Comparison of ENCODE assay signal across 8 mouse cellular contexts in genomic region chr2:172728240-172728821, GRCm38 (mm10).
DNase-seq lines count a peak whose midpoint lies in the region; ATAC-seq lines count a peak whose summit lies in the region.

No protein-coding gene starts in this region.

- H3K9me3 ChIP-seq in forebrain, embryonic 11.5 days (ENCODE audit: control insufficient read depth, low read length) = no peaks in the 10 kb centered on the region
- no peaks in the 10 kb centered on the region for H3K9me3 ChIP-seq in hindbrain, embryonic 14.5 days (ENCODE audit: control insufficient read depth, low read length)
- H3K9me3 ChIP-seq in liver, embryonic 16.5 days (replicated peaks; ENCODE audit: control insufficient read depth, low read length) = no peaks in the 10 kb centered on the region
- H3K9me3 ChIP-seq in neural tube, embryonic 15.5 days (replicated peaks) = no peaks in the 10 kb centered on the region

- H3K4me3 ChIP-seq in forebrain, embryonic 11.5 days (ENCODE audit: low read depth, low read length) = peak overlapping the region; percentile 23
- H3K4me3 ChIP-seq in hindbrain, embryonic 14.5 days (replicated peaks; ENCODE audit: low read length) = peak overlapping the region; percentile 30
- H3K4me3 ChIP-seq in liver, embryonic 16.5 days (ENCODE audit: low read depth, low read length) = peak overlapping the region; percentile 23
- peak overlapping the region; percentile 35 for H3K4me3 ChIP-seq in neural tube, embryonic 15.5 days (replicated peaks)

- H3K4me1 ChIP-seq in forebrain, embryonic 11.5 days (replicated peaks; ENCODE audit: control insufficient read depth, insufficient read depth, low read length) = peaks cover 34% of the 10 kb centered on the region
- H3K4me1 ChIP-seq in hindbrain, embryonic 14.5 days (replicated peaks; ENCODE audit: control insufficient read depth, insufficient read depth, low read length) = peaks cover 7% of the 10 kb centered on the region
- H3K4me1 ChIP-seq in liver, embryonic 16.5 days (ENCODE audit: control insufficient read depth, low read depth, low read length) = no peaks in the 10 kb centered on the region
- peaks cover 36% of the 10 kb centered on the region for H3K4me1 ChIP-seq in neural tube, embryonic 15.5 days

- H3K27ac ChIP-seq in forebrain, embryonic 11.5 days (ENCODE audit: low read depth, low read length) = peak overlapping the region; percentile 80
- no peak overlapping the region for H3K27ac ChIP-seq in hindbrain, embryonic 14.5 days
- no peak overlapping the region for H3K27ac ChIP-seq in liver, embryonic 16.5 days (ENCODE audit: low read length)
- no peak overlapping the region for H3K27ac ChIP-seq in neural tube, embryonic 15.5 days (replicated peaks)

- ATAC-seq in forebrain, embryonic 11.5 days (replicated peaks; ENCODE audit: low FRiP score) = peak; percentile 94
- ATAC-seq in hindbrain, embryonic 14.5 days (ENCODE audit: low FRiP score) = peak; percentile 88
- no peak for ATAC-seq in liver, embryonic 16.5 days (ENCODE audit: low read depth)
- peak; percentile 77 for ATAC-seq in neural tube, embryonic 15.5 days (ENCODE audit: low FRiP score)

- H3K4me2 ChIP-seq in forebrain, embryonic 11.5 days (ENCODE audit: low read depth, low read length, severe bottlenecking) = peak overlapping the region; percentile 43
- peak overlapping the region; percentile 63 for H3K4me2 ChIP-seq in hindbrain, embryonic 14.5 days (replicated peaks)
- peak overlapping the region; percentile 43 for H3K4me2 ChIP-seq in liver, embryonic 16.5 days (ENCODE audit: low read depth, low read length)
- peak overlapping the region; percentile 76 for H3K4me2 ChIP-seq in neural tube, embryonic 15.5 days

- under 1% methylated on average over 53 of the region's 53 CpGs for WGBS in forebrain, embryonic 11.5 days
- WGBS in hindbrain, embryonic 14.5 days = under 1% methylated on average over 43 of the region's 53 CpGs
- WGBS in liver, embryonic 16.5 days (ENCODE audit: insufficient replicate concordance) = 2% methylated on average over 48 of the region's 53 CpGs
- under 1% methylated on average over 48 of the region's 53 CpGs for WGBS in neural tube, embryonic 15.5 days

- H3K27me3 ChIP-seq in forebrain, embryonic 11.5 days (ENCODE audit: control insufficient read depth, insufficient read depth, low read length) = peaks cover 20% of the 10 kb centered on the region
- H3K27me3 ChIP-seq in hindbrain, embryonic 14.5 days (ENCODE audit: control insufficient read depth, insufficient read depth, low read length) = peaks cover 93% of the 10 kb centered on the region
- H3K27me3 ChIP-seq in liver, embryonic 16.5 days (ENCODE audit: control insufficient read depth, insufficient read depth, low read depth, low read length) = peaks cover 67% of the 10 kb centered on the region
- peaks cover 86% of the 10 kb centered on the region for H3K27me3 ChIP-seq in neural tube, embryonic 15.5 days (replicated peaks)

- DNase-seq in kidney, adult 18-20 months = peak; percentile 4
- DNase-seq in kidney, adult 11 months = no peak
- peak; percentile 41 for DNase-seq in adrenal gland, adult 2 months
- peak; percentile 98 for DNase-seq in forebrain, embryonic 11.5 days (ENCODE audit: low spot score)
- peak; percentile 63 for DNase-seq in hindbrain, embryonic 14.5 days (ENCODE audit: low spot score)
- DNase-seq in natural killer cell, adult 2 months (ENCODE audit: low spot score in 2 of 2) = no peak

- no peaks in the 10 kb centered on the region for H3K36me3 ChIP-seq in forebrain, embryonic 11.5 days (ENCODE audit: control insufficient read depth, insufficient read depth, low read length)
- no peaks in the 10 kb centered on the region for H3K36me3 ChIP-seq in hindbrain, embryonic 14.5 days (replicated peaks; ENCODE audit: control insufficient read depth, insufficient read depth)
- H3K36me3 ChIP-seq in liver, embryonic 16.5 days (ENCODE audit: control insufficient read depth, insufficient read depth) = no peaks in the 10 kb centered on the region
- no peaks in the 10 kb centered on the region for H3K36me3 ChIP-seq in neural tube, embryonic 15.5 days

- H3K9ac ChIP-seq in forebrain, embryonic 11.5 days (ENCODE audit: low read length) = no peak overlapping the region; the same call in 1 of the 2 replicates
- H3K9ac ChIP-seq in hindbrain, embryonic 14.5 days = no peak overlapping the region
- no peak overlapping the region for H3K9ac ChIP-seq in liver, embryonic 16.5 days (ENCODE audit: low read depth, low read length)
- no peak overlapping the region; the same call in 1 of the 2 replicates for H3K9ac ChIP-seq in neural tube, embryonic 15.5 days (replicated peaks)

Comparison
In these comparisons a context has a peak if more than half of its experiments do, and no peak if none do; other contexts are left out.
1. DNase-seq: peak in kidney, adult 18-20 months (single experiment), adrenal gland, adult 2 months (single experiment), forebrain, embryonic 11.5 days (single experiment) and hindbrain, embryonic 14.5 days (single experiment); none in kidney, adult 11 months (single experiment) and natural killer cell, adult 2 months (0 of 2).
2. Peak in every context shown above with its lines, with median percentiles within 50 percentile points of each other: H3K4me2 ChIP-seq and H3K4me3 ChIP-seq.